Mouse (Mus musculus) thymus, adult 18-20 months (tissue): ENCODE data around the gene Plekhn1.

ENCODE experiments used
- DNase-seq, 2 experiments: peaks; one replicate each; pipeline ENCODE4 v3.0.0; 2022; ENCODE audit warnings: mixed read lengths in 2 of 2

The Plekhn1 gene

DNA sequence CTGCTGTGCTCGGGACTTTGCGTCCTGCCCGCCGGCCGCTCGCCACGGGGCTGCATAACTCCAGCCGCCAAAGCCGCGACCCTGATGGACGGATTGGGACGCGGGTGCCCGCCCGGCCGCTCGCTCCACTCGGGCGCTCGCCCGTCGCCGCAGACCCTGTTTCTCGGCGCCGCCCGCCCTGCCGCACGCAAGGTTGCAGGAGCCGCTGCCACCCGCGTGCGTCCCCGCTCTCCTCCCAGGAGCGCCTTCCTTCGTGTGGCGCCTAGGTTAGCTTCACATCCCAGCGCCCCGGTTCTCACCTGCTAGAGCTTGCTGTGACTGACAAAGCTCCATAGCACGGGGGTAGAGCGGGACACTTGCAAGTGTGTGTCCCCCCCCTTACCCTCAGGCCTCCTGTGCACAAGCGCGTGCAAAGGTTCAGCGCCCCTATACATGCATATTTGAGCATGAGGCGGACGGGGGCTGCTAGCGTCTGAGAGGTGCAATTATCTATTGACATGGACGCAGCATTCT is at the start of gene Plekhn1:
TSS of gene Plekhn1 (minus strand) at position 157 of the 513 bp plus-strand sequence.
- DNase-seq, result peak; percentile 54 to 60

DNA sequence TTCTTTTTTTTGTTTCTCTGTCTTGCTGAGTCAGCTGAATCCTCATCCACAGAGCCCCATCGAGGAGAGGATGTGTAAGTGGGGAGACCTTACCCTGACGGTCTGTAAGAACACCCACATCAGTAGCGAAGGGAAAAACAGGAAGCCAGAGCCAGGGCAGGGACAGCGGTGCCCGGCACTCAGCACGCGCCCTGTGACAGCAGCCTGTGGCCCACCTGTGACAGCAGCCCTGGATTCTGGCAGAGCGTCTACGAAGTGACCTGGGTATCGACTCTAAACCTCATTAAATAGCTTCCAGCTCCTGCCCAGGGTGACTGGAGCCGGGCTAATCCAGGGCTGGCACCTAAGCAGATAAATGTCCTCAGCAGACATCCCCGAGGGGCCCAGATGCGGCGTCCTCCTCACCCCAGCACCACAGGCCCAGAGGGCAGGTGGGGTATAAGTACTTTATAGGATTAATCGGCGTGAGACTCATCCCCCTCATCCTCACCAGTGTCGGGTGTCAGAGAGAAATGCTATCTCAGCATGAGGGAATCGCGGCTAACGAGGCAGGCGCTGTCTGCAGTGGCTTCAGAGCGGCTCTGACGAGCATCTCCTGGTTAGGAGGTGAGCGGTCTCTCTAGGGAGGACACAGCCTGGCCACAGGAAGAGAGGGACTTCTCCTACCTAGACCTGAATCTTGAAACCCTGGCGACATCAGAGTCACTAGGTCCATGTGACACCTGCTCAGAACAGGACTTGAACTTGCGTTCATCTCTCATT is 20.6 kb upstream of the Plekhn1 start, which contains the start of gene Samd11:
TSS of gene Samd11 (minus strand) at position 580 of the 762 bp plus-strand sequence.
- DNase-seq, result no peak

DNA sequence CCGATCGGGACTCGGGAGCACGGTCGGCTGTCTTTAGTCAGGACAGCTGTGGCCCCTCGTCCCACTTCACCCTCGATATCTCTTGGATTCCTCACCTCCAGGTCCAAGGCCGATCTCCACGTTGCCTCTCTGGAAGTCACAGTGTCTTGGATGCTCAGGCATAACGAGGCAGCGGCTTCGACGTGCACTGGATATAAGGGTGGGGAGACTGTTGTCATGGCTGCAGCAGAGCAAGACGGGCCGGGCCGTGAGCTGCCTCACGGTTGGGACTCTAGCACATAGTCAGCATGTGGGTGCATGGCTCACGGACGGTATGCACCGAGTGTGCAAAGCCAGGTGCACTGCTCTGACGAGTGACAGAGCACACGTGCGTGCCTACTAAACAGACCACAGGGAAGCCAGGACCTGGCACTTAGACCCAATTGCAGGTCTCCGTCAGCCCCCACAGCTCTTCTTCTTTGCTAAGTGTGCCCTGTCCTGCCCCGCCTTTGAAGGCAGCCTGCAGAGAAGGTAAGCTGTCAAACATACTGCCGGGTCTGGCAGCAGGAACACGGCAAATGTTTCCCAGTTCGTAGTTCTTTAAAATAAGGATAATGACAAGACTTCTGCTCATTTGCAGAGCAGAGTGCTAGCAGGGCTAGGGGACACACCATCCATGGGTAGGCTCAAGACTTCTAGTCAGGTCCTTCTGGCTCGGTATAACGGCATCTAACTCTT is 19.9 kb upstream of the Plekhn1 start:
- DNase-seq, result no peak

- DNase-seq, result no peak
Observed at GRCm38 (mm10) chr4:156253043-156253442, 18.4 kb upstream of the Plekhn1 start.

- no peak for DNase-seq
Observed at GRCm38 (mm10) chr4:156252619-156253018, 18.0 kb upstream of the Plekhn1 start.

GRCm38 (mm10) chr4:156252140-156252539 is 17.5 kb upstream of the Plekhn1 start:
- no peak for DNase-seq

DNA sequence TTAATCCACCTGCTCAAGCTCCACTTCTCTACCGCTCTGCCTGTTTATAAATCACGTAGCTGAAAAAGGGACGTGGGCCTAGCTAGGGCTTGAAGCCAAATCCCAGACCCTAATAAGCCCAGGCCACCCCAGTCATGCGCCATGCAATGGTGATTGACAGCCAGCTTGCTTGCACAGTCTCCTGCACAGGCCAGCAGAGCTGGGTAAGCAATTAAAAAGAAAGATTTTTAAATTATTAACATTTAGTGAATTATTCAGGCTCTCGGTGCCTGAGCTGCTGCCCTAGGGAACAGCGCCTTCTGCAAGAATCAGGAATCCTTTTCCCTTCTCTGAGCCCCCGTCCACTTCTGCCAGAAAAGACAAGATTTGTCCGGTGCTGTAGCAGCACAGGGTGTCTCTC is 16.4 kb upstream of the Plekhn1 start:
- DNase-seq, result no peak

DNA sequence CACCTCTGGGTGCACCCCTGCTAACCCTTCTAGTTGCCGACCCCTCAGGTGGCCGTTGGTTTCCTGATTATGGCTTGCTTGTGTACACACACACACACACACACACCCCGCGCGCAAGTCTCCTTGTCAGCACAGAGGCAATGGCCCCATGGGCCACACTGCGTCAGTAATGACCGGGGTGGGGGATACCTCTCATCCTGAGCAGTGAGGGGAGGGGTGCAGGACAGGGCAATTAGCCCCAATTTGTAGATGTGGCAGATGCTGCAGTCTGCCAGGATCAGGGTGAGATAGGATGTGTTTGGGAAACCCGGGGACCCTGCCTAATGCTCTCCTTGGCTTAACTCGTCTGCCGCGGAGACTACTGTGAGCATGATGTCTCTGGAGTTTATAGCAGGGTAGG is 14.9 kb upstream of the Plekhn1 start:
- no peak for DNase-seq

DNA sequence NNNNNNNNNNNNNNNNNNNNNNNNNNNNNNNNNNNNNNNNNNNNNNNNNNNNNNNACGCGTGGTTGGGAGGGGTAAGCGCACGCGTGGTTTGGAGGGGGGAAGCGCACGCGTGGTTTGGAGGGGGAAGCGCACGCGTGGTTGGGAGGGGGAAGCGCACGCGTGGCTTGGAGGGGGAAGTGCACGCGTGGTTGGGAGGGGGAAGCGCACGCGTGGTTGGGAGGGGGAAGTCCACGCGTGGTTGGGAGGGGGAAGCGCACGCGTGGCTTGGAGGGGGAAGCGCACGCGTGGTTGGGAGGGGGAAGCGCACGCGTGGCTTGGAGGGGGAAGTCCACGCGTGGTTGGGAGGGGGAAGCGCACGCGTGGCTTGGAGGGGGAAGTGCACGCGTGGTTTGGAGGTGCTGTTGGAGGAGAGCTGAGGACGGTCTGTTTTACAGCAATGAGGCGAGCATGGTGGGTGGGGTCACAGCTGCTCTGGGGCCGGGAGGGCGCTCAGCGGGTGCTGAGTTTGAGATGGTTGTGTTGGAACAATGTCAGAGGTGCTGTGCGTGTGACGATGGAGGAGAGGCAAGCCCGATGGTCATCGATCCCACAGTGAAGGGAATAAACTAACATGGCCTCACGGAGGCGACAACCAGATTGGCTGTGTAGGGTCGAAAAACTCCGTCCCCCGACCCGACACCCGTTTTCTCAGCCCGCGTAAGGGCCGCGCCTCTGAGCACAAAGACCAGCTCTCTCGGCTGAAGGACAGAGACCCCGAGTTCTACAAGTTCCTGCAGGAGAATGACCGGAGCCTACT is 2.2 kb upstream of the Plekhn1 start:
- DNase-seq, result no peak

GRCm38 (mm10) chr4:156235808-156236533 is 1.3 kb upstream of the Plekhn1 start, which contains the start of gene Noc2l:
Noc2l (plus strand) TSS chr4:156236010.
- peak; percentile 77 to 81 for DNase-seq

DNA sequence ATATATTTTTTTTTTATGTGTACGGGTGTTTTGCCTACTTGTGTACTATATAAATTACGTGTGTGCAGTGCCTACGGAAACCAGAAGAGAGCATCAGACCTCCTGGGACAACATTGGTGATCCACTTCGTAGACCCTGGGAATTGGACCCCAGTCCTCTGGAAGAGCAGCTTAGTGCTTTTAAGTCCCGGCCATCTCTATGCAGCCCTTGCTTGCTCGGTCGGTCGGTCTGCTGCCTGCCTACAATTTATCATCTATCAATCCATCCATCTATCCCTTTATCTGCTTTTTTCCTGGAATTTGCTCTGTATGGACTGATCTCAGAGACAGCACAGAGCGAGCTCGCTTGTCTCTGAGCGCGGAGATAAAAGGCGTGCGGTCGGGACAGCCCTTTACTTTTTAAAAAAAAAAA is 708 bp upstream of the Plekhn1 start:
- no peak for DNase-seq

GRCm38 (mm10) chr4:156234021-156234501 is 596 bp downstream of the Plekhn1 start:
- peak in 1 of 2 experiments; percentile 20 for DNase-seq

DNA sequence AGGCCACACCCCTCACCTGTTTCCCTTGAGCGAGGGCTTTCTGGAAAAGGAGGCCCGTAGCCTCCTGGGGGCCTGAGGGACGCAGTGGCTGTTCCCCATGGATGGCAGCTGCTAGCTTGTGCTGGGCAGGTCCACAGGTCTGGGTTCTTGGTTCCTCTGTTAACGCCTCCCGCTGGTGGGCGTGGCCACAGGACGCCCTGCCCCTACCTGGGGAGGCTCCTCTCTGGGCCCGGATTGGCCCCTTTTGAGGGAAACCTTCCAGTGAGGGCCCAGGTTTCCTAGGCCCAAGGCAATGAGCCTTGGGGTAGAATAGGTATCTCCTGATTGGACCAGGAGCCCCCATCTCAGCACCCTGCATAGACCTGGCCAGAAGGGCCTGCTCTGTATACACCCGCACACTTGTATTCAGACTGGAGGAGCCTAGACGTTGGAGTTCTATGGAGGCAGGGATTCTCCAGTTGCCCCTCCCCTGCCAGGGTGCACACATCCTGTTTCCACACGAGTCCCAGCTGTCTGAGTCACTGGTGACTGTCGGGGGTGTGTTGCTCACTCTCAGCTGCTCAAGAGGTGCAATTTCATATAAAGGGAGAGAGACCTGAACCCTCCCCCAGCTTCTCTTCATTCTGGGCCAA is 6.1 kb downstream of the Plekhn1 start:
- DNase-seq, result no peak

- DNase-seq, result no peak
Observed at GRCm38 (mm10) chr4:156227752-156228392, 6.8 kb downstream of the Plekhn1 start.

GRCm38 (mm10) chr4:156224276-156224675 is 10.4 kb downstream of the Plekhn1 start:
- DNase-seq, result no peak

GRCm38 (mm10) chr4:156219936-156220335 is 14.7 kb downstream of the Plekhn1 start:
- DNase-seq, result no peak

DNA sequence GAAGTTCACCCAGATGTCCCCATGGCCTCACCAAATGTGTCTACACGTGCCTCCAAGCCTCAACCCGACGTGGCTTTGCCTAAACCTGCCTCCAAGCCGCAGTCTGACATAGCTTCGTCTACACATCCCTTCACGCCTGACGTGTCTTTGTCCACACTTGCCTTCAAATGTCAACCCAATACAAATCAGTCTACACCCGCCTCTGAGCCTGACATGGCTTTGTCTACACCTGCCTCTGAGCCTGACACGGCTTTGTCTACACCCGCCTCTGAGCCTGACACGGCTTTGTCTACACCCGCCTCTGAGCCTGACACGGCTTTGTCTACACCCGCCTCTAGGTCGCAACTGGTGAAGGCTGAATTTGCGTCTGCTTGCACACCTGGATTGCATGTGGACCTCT is 16.8 kb downstream of the Plekhn1 start:
- no peak for DNase-seq

DNA sequence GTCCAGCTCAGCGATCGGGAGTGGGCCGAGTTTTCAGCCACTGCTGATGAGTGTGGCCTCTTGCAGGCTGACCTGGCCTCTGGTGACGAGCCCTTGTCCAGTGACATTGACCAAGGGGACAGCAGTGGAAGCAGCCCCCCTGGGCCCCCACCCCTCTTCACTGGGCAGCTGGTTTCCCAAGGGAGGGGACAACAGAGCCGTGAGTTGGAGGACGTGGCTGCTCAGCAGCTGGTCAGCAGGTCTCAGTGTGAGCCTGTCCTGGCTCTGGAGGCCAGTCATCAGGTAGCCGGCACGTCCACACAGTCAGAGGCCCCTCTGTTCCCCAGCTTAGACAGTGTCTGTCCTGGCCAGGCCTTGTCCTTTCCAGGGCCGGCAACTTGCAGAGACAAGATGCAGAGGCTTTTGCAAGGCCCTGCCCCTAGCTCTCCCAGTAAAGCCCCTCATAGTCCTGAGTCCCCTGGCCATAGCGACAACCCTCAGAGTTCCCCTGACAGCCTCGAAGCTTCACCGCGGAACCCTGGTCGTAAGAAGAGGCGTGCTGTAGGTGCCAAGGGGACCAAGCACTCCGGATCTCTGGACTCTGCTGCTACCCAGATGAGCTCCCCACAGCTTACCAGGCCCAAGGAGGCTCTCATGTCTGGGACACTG is 17.5 kb downstream of the Plekhn1 start:
- no peak for DNase-seq

GRCm38 (mm10) chr4:156216196-156216595 is 18.5 kb downstream of the Plekhn1 start:
- DNase-seq, result no peak

DNA sequence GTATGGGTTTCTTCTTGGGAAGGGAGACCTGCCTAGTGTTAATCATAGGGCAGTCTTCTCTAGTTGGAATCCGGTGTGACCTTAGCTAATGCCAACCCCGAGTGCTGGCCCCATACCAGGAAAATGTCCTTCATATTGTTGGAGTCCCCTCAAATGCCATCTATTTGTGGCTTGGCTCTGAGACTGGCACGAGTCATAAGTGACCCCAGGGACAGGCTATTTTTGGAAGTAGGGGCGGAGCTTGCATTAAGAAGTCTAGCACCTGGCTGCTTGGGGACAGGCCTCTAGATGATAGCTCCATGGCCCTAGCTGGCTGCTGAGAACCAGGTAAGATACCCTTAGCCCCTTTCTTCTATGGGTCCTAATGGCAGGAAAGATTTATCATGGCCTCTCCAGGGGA is 19.0 kb downstream of the Plekhn1 start, which contains the start of gene Perm1:
TSS of gene Perm1 (plus strand) at position 220 of the 400 bp plus-strand sequence.
- no peak for DNase-seq
